Mouse (Mus musculus): Measurements from ENCODE around the gene Spaca3. TPM values are rescaled to one million over a fixed set of nuclear protein-coding genes. Genes with fewer than 3 reads are reported as not detected.

The Spaca3 gene
- polyA plus RNA-seq, 1 experiment from 2014 or later: not detected

DNA sequence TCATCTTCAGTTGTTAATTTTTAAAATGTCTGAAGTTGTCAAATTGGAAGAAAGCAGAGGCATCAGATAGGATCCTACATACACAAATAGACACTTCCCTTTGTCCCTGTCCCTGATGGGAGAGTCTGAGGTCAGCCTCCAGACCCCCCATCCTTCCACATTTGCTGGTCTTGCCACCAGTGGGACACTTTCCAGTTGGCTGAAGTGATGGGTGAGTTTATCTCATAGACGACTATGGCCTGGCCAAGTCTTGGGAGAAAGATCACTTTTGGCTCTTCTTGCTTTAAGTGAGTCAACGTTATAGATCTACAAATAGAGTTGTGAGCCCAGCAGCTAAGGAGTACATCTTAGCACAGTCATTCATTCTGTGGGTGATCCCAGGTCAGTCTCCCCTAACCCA lies 19.9 kb downstream of the Spaca3 start:
- H3K4me1 ChIP-seq (replicated peaks; ENCODE audit: control insufficient read depth, insufficient read depth, low read length): no peaks in the 10 kb centered on the region
- DNase-seq (ENCODE audit: low spot score) (no peak), ATAC-seq (replicated peaks; ENCODE audit: low FRiP score, low TSS enrichment, low read depth) (no peak)
- no peaks in the 10 kb centered on the region for H3K27me3 ChIP-seq (replicated peaks; ENCODE audit: control insufficient read depth, insufficient read depth, low read length)
- H3K4me3 ChIP-seq (ENCODE audit: low read depth, low read length): no peak overlapping the region
- no peaks in the 10 kb centered on the region for H3K9me3 ChIP-seq (ENCODE audit: control insufficient read depth, low read length)
- no peak overlapping the region for H3K4me2 ChIP-seq (ENCODE audit: low read length)
- no peak overlapping the region for H3K9ac ChIP-seq (ENCODE audit: low read length)
- H3K36me3 ChIP-seq (ENCODE audit: control insufficient read depth, insufficient read depth, low read length): no peaks in the 10 kb centered on the region
- no peak overlapping the region for H3K27ac ChIP-seq (ENCODE audit: low read depth)
- WGBS: 80% methylated on average over 2 of the region's 2 CpGs

DNA sequence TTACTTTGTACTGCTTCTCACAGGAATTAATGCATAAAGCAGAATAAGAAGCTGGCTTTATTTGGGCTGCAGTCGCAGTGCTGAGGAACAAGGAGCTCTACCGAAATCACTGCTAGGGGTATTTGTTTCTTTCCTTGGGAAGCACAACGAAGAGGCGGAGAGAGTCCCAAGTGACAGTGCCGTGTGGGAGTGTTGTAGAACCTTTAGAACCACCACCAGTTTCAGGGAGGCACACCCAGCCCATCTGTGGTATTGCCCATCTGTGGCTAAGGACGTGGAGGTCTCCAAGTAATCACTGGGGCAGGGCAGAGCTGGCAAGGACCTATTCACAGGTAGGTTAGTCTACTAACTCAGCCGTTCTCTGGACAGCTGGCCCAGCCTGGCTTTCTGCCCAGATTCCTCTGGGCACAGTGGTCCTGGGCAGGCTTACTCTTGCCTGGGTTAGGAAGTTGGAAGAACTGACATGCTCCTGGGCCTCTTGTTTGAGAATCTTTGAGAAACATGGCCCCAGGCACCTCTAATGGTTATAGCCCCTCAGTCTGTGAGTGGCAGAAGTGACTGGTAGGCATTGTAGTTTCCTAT lies 24.2 kb downstream of the Spaca3 start:
- no peaks in the 10 kb centered on the region for H3K9me3 ChIP-seq (ENCODE audit: control insufficient read depth, low read length)
- no peaks in the 10 kb centered on the region for H3K36me3 ChIP-seq (ENCODE audit: control insufficient read depth, insufficient read depth, low read length)
- DNase-seq (ENCODE audit: low spot score): no peak
- 78% methylated on average over 7 of the region's 7 CpGs for WGBS
- H3K4me2 ChIP-seq (ENCODE audit: low read length): no peak overlapping the region
- H3K4me1 ChIP-seq (replicated peaks; ENCODE audit: control insufficient read depth, insufficient read depth, low read length): no peaks in the 10 kb centered on the region
- H3K27me3 ChIP-seq (replicated peaks; ENCODE audit: control insufficient read depth, insufficient read depth, low read length): no peaks in the 10 kb centered on the region
- ATAC-seq (replicated peaks; ENCODE audit: low FRiP score, low TSS enrichment, low read depth): no peak
- no peak overlapping the region for H3K27ac ChIP-seq (ENCODE audit: low read depth)
- H3K9ac ChIP-seq (ENCODE audit: low read length): no peak overlapping the region
- no peak overlapping the region for H3K4me3 ChIP-seq (ENCODE audit: low read depth, low read length)

DNA sequence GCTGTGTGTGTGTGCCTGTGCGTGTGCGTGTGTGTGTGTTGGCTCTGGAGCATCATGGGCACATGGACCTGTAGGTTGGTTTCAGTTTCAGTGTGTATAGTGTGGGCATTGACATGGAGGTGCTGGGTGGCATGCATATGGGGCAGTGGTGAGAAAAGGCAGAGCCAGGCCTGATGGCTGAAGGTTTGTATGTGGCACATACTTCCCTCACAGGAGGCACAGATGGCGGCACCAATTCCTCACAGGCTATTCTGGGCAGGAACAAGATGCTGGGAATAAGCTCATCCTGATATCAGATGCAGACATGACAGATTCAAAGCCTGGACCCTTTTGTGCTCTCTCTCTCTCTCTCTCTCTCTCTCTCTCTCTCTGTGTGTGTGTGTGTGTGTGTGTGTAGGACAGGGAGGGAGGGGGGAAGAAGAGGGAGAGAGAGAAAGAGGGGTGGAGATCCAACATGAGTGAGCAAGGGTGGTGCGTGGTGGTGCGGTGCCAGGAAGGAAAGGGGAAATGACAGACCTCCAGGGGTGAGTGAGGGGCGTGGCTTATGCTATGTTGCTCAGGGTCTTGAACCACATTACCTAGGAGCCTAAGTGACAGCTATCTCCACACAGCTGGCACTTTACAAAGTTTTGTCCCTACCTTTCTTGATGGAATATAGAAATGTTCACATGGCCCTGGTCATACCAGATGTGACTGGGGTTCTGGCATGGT lies 26.5 kb downstream of the Spaca3 start:
- ATAC-seq (replicated peaks; ENCODE audit: low FRiP score, low TSS enrichment, low read depth): no peak
- 80% methylated on average over 6 of the region's 6 CpGs for WGBS

DNA sequence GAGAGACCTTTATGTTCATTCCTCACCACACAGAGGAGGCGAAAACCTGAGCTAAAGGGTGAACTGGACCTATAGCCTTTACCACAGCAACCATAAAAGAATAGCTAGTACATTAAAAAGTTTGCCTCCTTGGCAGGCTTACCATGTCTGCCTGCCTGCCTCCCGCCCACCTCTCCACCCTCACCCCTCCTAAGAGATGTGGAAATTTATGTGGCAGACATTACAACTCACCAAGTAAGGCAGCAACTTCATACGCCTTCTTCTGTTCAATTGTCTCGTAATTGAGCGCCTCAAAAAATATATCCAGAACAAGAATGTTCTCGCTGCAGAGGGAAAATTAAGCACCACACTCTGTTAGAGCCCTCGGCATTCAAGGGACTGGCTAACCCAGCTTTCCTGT lies 28.2 kb downstream of the Spaca3 start:
- 78% methylated on average over 7 of the region's 7 CpGs for WGBS
- H3K4me2 ChIP-seq (ENCODE audit: low read length): no peak overlapping the region
- no peak overlapping the region for H3K9ac ChIP-seq (ENCODE audit: low read length)
- no peaks in the 10 kb centered on the region for H3K36me3 ChIP-seq (ENCODE audit: control insufficient read depth, insufficient read depth, low read length)
- 0 out of 2 replicates have a peak, but pooled peaks cover 3% of the 10 kb centered on the region for H3K27me3 ChIP-seq (replicated peaks; ENCODE audit: control insufficient read depth, insufficient read depth, low read length)
- DNase-seq (ENCODE audit: low spot score): no peak
- no peaks in the 10 kb centered on the region for H3K9me3 ChIP-seq (ENCODE audit: control insufficient read depth, low read length)
- H3K4me3 ChIP-seq (ENCODE audit: low read depth, low read length): no peak overlapping the region
- ATAC-seq (replicated peaks; ENCODE audit: low FRiP score, low TSS enrichment, low read depth): no peak
- no peak overlapping the region for H3K27ac ChIP-seq (ENCODE audit: low read depth)
- H3K4me1 ChIP-seq (replicated peaks; ENCODE audit: control insufficient read depth, insufficient read depth, low read length): no peaks in the 10 kb centered on the region

More for the DNA sequence above, 26.5 kb downstream of the Spaca3 start:
- H3K4me3 ChIP-seq (ENCODE audit: low read depth, low read length): no peak overlapping the region
- H3K4me1 ChIP-seq (replicated peaks; ENCODE audit: control insufficient read depth, insufficient read depth, low read length): no peaks in the 10 kb centered on the region
- H3K36me3 ChIP-seq (ENCODE audit: control insufficient read depth, insufficient read depth, low read length): no peaks in the 10 kb centered on the region
- no peak overlapping the region for H3K9ac ChIP-seq (ENCODE audit: low read length)
- DNase-seq (ENCODE audit: low spot score): no peak
- H3K9me3 ChIP-seq (ENCODE audit: control insufficient read depth, low read length): no peaks in the 10 kb centered on the region
- no peak overlapping the region for H3K4me2 ChIP-seq (ENCODE audit: low read length)
- no peak overlapping the region for H3K27ac ChIP-seq (ENCODE audit: low read depth)
- H3K27me3 ChIP-seq (replicated peaks; ENCODE audit: control insufficient read depth, insufficient read depth, low read length): 0 out of 2 replicates have a peak, but pooled peaks cover 3% of the 10 kb centered on the region

DNA sequence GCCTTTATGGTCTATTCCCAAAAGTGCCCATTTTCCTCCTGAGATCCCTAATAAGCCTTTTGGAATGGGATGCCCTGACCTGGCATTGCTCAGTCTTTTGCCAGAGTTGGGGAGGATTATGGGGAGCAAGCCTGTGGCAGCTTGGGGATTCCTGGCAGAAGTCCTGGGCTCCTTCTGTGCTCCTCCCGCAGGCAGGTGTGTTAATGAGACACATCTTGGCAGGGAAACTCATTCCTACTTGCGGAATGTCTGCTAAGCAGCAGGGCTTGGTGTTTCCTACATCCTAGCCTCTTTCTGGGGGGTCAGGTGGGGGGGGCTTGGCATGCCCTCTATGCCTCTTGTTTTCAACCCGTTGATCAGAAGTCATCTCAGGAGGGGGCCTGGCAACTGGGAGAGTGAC lies 28.9 kb downstream of the Spaca3 start:
- no peaks in the 10 kb centered on the region for H3K4me1 ChIP-seq (replicated peaks; ENCODE audit: control insufficient read depth, insufficient read depth, low read length)
- 64% methylated on average over 3 of the region's 3 CpGs for WGBS

DNA sequence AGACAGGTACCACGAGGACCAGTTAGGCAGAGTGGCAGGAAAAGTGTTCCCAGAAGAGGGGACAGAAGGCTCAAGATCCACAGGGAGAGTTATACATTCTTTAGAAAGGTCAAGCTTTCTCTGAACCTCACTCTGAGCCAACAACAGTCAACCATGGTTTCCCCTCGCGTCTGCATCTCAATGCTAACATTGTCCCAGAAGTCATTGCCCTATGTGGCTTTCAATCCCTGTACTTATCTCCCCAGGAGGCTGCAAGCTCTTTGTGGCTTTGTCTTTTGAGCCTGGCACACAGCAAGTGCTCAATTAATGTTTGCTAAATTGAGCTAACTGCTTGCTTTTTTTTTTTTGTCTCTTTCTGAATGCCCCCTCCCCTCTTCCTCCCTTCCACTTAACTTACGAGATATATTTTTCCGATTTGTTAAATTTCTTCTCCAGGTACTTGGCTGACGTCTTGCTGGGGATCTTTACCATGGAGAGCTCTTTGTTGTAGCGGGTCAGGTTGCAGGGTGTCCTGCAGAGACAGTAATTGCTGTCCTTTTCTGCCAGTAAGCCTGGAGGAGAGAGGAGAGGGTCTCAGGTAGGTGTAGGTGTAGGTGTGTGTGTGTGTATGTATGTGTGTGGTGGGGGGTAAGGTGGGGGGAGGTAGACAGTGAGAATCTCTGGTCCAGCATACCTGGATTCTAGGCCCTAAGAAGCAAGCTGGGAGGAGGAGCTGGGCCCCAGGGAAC lies 31.3 kb downstream of the Spaca3 start:
- H3K4me3 ChIP-seq (ENCODE audit: low read depth, low read length): no peak overlapping the region
- no peak overlapping the region for H3K27ac ChIP-seq (ENCODE audit: low read depth)
- ATAC-seq (replicated peaks; ENCODE audit: low FRiP score, low TSS enrichment, low read depth) (no peak), DNase-seq (ENCODE audit: low spot score) (no peak)
- no peak overlapping the region for H3K9ac ChIP-seq (ENCODE audit: low read length)
- no peaks in the 10 kb centered on the region for H3K36me3 ChIP-seq (ENCODE audit: control insufficient read depth, insufficient read depth, low read length)
- no peaks in the 10 kb centered on the region for H3K9me3 ChIP-seq (ENCODE audit: control insufficient read depth, low read length)
- no peak overlapping the region for H3K4me2 ChIP-seq (ENCODE audit: low read length)
- WGBS: 19% methylated on average over 7 of the region's 7 CpGs
- H3K4me1 ChIP-seq (replicated peaks; ENCODE audit: control insufficient read depth, insufficient read depth, low read length): no peaks in the 10 kb centered on the region
- 0 out of 2 replicates have a peak, but pooled peaks cover 3% of the 10 kb centered on the region for H3K27me3 ChIP-seq (replicated peaks; ENCODE audit: control insufficient read depth, insufficient read depth, low read length)

More for the DNA sequence above, 28.9 kb downstream of the Spaca3 start:
- DNase-seq (ENCODE audit: low spot score) (no peak), ATAC-seq (replicated peaks; ENCODE audit: low FRiP score, low TSS enrichment, low read depth) (no peak)
- no peak overlapping the region for H3K4me3 ChIP-seq (ENCODE audit: low read depth, low read length)
- 0 out of 2 replicates have a peak, but pooled peaks cover 3% of the 10 kb centered on the region for H3K27me3 ChIP-seq (replicated peaks; ENCODE audit: control insufficient read depth, insufficient read depth, low read length)
- H3K36me3 ChIP-seq (ENCODE audit: control insufficient read depth, insufficient read depth, low read length): no peaks in the 10 kb centered on the region
- no peaks in the 10 kb centered on the region for H3K9me3 ChIP-seq (ENCODE audit: control insufficient read depth, low read length)
- no peak overlapping the region for H3K9ac ChIP-seq (ENCODE audit: low read length)
- H3K4me2 ChIP-seq (ENCODE audit: low read length): no peak overlapping the region
- no peak overlapping the region for H3K27ac ChIP-seq (ENCODE audit: low read depth)

DNA sequence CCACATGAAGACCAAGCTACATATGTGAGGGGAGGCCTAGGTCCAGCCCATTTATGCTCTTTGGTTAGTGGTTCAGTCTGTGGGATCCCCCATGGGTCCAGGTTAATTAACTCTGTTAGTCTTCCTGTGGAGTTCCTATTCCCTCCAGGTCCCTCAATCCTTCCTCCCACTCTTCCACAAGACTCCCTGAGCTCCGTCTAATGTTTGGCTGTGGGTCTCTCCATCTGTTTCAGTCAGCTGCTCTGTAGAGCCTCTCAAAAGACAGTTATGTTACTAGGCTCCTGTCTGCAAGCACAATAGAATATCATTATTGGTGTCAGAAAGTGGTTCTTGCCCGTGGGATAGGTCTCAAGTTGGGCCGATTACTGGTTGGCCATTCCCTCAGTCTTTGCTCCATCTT lies 37.7 kb downstream of the Spaca3 start:
- no peak for ATAC-seq (replicated peaks; ENCODE audit: low FRiP score, low TSS enrichment, low read depth)
- Histone ChIP-seq H3K27ac (ENCODE audit: low read depth) (no peak overlapping the region), H3K4me3 (ENCODE audit: low read depth, low read length) (no peak overlapping the region), H3K9me3 (ENCODE audit: control insufficient read depth, low read length) (no peaks in the 10 kb centered on the region), H3K36me3 (ENCODE audit: control insufficient read depth, insufficient read depth, low read length) (no peaks in the 10 kb centered on the region), H3K9ac (ENCODE audit: low read length) (no peak overlapping the region), H3K4me2 (ENCODE audit: low read length) (no peak overlapping the region), H3K4me1 (replicated peaks; ENCODE audit: control insufficient read depth, insufficient read depth, low read length) (no peaks in the 10 kb centered on the region), H3K27me3 (replicated peaks; ENCODE audit: control insufficient read depth, insufficient read depth, low read length) (no peaks in the 10 kb centered on the region)
- WGBS: 88% methylated on average over 3 of the region's 3 CpGs
- no peak for DNase-seq (ENCODE audit: low spot score)

DNA sequence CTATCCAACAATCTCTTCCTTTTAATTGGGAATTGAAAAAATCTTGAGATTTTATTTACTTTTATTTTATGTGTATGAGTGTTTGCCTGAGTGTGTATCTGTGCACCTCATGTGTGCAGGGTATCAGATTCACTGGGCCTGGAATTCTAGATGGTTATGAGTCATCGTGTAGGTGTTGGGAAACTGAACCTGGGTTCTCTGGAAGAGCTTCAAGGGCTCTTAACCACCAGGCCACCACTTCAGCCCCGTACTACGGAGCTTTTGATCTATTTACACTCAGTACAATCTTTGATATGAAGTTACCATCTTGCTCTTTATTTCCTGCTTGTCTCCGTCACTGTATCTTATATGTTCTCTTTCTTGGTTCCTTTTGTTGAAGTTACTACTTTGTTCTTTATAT lies 42.4 kb downstream of the Spaca3 start:
- Histone ChIP-seq H3K27me3 (replicated peaks; ENCODE audit: control insufficient read depth, insufficient read depth, low read length) (no peaks in the 10 kb centered on the region), H3K36me3 (ENCODE audit: control insufficient read depth, insufficient read depth, low read length) (no peaks in the 10 kb centered on the region), H3K9ac (ENCODE audit: low read length) (no peak overlapping the region), H3K4me3 (ENCODE audit: low read depth, low read length) (no peak overlapping the region), H3K4me1 (replicated peaks; ENCODE audit: control insufficient read depth, insufficient read depth, low read length) (no peaks in the 10 kb centered on the region), H3K27ac (ENCODE audit: low read depth) (no peak overlapping the region), H3K9me3 (ENCODE audit: control insufficient read depth, low read length) (no peaks in the 10 kb centered on the region), H3K4me2 (ENCODE audit: low read length) (no peak overlapping the region)
- ATAC-seq (replicated peaks; ENCODE audit: low FRiP score, low TSS enrichment, low read depth) (no peak), DNase-seq (ENCODE audit: low spot score) (no peak)
- 84% methylated on average over 4 of the region's 4 CpGs for WGBS

Measured in intestine, embryonic 14.5 days (tissue).